Mouse (Mus musculus): ENCODE results near the gene Antxr2. TPM values are rescaled to one million over a fixed set of nuclear protein-coding genes. Genes with fewer than 3 reads are reported as not detected.

Gene Antxr2
- polyA plus RNA-seq (2015; fragmentation: Nextera tagmentation; extraction: Ambion mirVana): 25.6 and 26.6 TPM in 2 replicates

- peak within 1 kb of the TSS; percentile 88 for H3K27ac ChIP-seq (replicated peaks)
- H3K27me3 ChIP-seq: no peaks in the 10 kb centered on the region
- H3K4me1 ChIP-seq: peaks cover 5% of the 10 kb centered on the region; the same call in 1 of the 2 replicates
- 2% methylated on average over 57 of the region's 58 CpGs for WGBS
- no peaks in the 10 kb centered on the region for H3K9me3 ChIP-seq (replicated peaks)
- peak within 1 kb of the TSS; percentile 78 for H3K9ac ChIP-seq
- peak; percentile 77 for ATAC-seq (ENCODE audit: insufficient number of reproducible peaks, low FRiP score, low TSS enrichment, low read depth)
- peak within 1 kb of the TSS; percentile 75 for H3K4me2 ChIP-seq (replicated peaks)
- peaks cover 7% of the 10 kb centered on the region; the same call in 1 of the 2 replicates for H3K36me3 ChIP-seq
- peak within 1 kb of the TSS; percentile 69 for H3K4me3 ChIP-seq (replicated peaks)
These were observed at the start of gene Antxr2 for GRCm38 (mm10) chr5:98030902-98031641. Gene Antxr2 (minus strand): TSS chr5:98031043.

DNA sequence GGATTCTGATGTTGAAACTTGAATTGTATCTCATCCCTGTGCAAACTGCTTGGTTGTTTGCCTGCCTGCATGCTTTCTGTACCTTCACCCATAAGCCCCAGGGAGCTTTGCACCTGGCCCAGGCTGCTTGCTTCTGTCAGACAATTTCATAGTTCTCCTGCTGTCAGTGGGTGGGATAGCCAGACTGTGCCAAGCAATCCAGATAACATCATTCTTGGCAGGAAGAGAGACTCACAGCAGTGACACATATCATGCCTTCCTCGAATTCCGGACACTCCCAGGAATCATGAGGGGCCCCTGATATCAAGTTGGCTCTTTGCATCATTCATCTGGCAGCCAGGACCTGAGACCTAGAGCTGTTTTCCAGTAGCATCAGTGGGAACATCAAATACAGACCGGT, 45.8 kb upstream of the Antxr2 start:
- Histone ChIP-seq H3K9me3 (replicated peaks) (no peaks in the 10 kb centered on the region), H3K9ac (no peak overlapping the region), H3K4me3 (replicated peaks) (no peak overlapping the region), H3K36me3 (no peaks in the 10 kb centered on the region), H3K27ac (replicated peaks) (no peak overlapping the region), H3K27me3 (no peaks in the 10 kb centered on the region), H3K4me1 (no peaks in the 10 kb centered on the region), H3K4me2 (replicated peaks) (no peak overlapping the region)
- WGBS: 48% methylated on average over 3 of the region's 3 CpGs
- ATAC-seq (ENCODE audit: insufficient number of reproducible peaks, low FRiP score, low TSS enrichment, low read depth): no peak

DNA sequence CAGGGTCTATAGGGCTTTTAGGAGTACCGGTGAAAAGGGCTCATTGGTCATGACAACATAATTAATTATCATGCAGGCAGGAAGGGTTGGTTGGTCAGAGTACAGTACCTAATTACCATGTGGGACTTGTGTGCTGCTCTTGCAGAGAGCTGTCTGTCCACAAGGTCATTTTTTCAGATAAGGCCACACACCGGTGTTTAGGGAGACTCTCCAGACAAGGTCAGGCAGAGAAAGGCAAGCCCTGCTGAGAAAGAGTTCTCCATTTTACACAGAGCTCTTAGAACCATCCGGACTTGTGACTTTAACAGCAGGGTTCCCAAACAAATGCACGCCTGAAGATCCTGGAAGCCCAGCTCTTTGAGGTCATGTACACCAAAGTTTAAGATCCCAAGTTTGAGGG, 38.3 kb upstream of the Antxr2 start:
- no peaks in the 10 kb centered on the region for H3K9me3 ChIP-seq (replicated peaks)
- ATAC-seq (ENCODE audit: insufficient number of reproducible peaks, low FRiP score, low TSS enrichment, low read depth): no peak
- H3K4me1 ChIP-seq: no peaks in the 10 kb centered on the region
- H3K4me2 ChIP-seq (replicated peaks): no peak overlapping the region
- H3K9ac ChIP-seq: no peak overlapping the region
- H3K27ac ChIP-seq (replicated peaks): no peak overlapping the region
- H3K36me3 ChIP-seq: no peaks in the 10 kb centered on the region
- 84% methylated on average over 4 of the region's 4 CpGs for WGBS
- no peaks in the 10 kb centered on the region for H3K27me3 ChIP-seq
- no peak overlapping the region for H3K4me3 ChIP-seq (replicated peaks)

- Histone ChIP-seq H3K9ac (no peak overlapping the region), H3K4me2 (replicated peaks) (no peak overlapping the region), H3K27me3 (no peaks in the 10 kb centered on the region), H3K4me3 (replicated peaks) (no peak overlapping the region), H3K4me1 (no peaks in the 10 kb centered on the region), H3K36me3 (no peaks in the 10 kb centered on the region), H3K9me3 (replicated peaks) (no peaks in the 10 kb centered on the region), H3K27ac (replicated peaks) (no peak overlapping the region)
- 87% methylated on average over 6 of the region's 6 CpGs for WGBS
- no peak for ATAC-seq (ENCODE audit: insufficient number of reproducible peaks, low FRiP score, low TSS enrichment, low read depth)
These were observed 24.4 kb upstream of the Antxr2 start for GRCm38 (mm10) chr5:98055275-98055674.

DNA sequence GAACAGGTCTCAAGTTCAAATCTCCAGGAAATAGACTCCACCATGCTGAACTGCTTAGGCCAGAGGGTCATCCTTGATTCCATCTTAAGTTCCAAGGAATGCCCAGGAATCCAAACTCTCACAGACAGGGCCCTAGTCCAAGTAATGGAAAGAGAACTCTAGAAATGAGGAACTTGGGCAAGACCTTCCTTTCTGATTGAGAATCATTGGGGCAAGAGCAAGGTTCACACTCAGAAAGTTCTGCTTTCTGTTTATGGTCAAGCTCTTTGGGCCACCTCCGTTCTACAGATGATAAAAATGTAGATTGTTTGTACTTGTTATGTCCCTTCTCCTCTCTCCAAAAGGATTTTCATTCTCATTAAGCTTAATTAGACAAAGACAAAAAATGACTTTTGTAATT, 24.0 kb upstream of the Antxr2 start:
- H3K27ac ChIP-seq (replicated peaks): no peak overlapping the region
- no peak overlapping the region for H3K9ac ChIP-seq
- no peaks in the 10 kb centered on the region for H3K9me3 ChIP-seq (replicated peaks)
- no peaks in the 10 kb centered on the region for H3K4me1 ChIP-seq
- H3K4me2 ChIP-seq (replicated peaks): no peak overlapping the region
- WGBS: 90% methylated on average over 1 of the region's 1 CpGs
- no peaks in the 10 kb centered on the region for H3K27me3 ChIP-seq
- no peak overlapping the region for H3K4me3 ChIP-seq (replicated peaks)
- no peaks in the 10 kb centered on the region for H3K36me3 ChIP-seq
- ATAC-seq (ENCODE audit: insufficient number of reproducible peaks, low FRiP score, low TSS enrichment, low read depth): no peak

DNA sequence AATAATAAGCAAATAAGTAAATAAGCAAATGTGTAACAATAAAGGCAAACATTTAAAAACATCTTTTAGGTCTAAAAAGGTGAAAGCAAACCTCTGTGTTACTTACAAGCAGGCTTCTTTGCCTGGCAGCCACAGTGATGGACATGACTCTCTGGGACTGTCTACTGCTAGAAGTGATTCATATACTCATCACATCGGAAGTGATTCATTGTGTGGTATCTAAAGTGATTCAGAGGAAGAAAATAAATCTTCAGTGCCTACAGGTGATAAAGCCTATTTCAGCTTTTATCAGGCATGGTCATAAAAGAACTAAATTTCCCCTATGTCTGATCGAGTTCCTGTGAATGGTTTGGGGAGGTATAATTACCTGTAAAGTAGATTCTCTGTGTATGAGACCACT, 4.1 kb upstream of the Antxr2 start:
- 75% methylated on average over 2 of the region's 2 CpGs for whole genome bisulfite sequencing
- Histone ChIP-seq H3K9ac (no peak overlapping the region), H3K9me3 (replicated peaks) (no peaks in the 10 kb centered on the region), H3K4me2 (replicated peaks) (no peak overlapping the region), H3K4me3 (replicated peaks) (no peak overlapping the region), H3K36me3 (no peaks in the 10 kb centered on the region), H3K27ac (replicated peaks) (no peak overlapping the region), H3K4me1 (0 out of 2 replicates have a peak, but pooled peaks cover 5% of the 10 kb centered on the region), H3K27me3 (no peaks in the 10 kb centered on the region)
- ATAC-seq (ENCODE audit: insufficient number of reproducible peaks, low FRiP score, low TSS enrichment, low read depth): no peak

DNA sequence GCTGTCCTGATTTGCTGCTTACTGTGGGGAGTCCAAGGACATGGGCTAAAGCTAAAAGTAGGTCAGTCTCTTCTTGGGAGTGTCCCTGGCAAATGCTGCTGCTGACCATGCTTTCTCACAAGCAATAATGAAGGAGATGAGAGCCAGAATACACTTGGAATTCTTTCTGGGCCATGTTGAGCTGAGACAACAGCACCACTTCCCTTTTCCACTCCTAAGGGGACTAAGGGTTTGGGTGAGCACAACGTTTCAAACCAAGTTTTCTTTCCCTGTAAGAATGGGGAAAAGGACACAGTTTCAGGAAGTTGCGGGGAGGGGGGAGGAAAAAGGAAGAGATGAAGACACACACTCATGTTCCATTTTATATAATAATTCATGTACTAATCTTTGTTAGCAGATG, 3.4 kb upstream of the Antxr2 start:
- no peak for ATAC-seq (ENCODE audit: insufficient number of reproducible peaks, low FRiP score, low TSS enrichment, low read depth)
- 0 out of 2 replicates have a peak, but pooled peaks cover 5% of the 10 kb centered on the region for H3K4me1 ChIP-seq
- no peaks in the 10 kb centered on the region for H3K36me3 ChIP-seq
- no peak overlapping the region for H3K4me3 ChIP-seq (replicated peaks)
- no peak overlapping the region for H3K27ac ChIP-seq (replicated peaks)
- no peak overlapping the region for H3K9ac ChIP-seq
- 72% methylated on average over 2 of the region's 2 CpGs for WGBS
- no peak overlapping the region for H3K4me2 ChIP-seq (replicated peaks)
- no peaks in the 10 kb centered on the region for H3K9me3 ChIP-seq (replicated peaks)
- H3K27me3 ChIP-seq: no peaks in the 10 kb centered on the region

DNA sequence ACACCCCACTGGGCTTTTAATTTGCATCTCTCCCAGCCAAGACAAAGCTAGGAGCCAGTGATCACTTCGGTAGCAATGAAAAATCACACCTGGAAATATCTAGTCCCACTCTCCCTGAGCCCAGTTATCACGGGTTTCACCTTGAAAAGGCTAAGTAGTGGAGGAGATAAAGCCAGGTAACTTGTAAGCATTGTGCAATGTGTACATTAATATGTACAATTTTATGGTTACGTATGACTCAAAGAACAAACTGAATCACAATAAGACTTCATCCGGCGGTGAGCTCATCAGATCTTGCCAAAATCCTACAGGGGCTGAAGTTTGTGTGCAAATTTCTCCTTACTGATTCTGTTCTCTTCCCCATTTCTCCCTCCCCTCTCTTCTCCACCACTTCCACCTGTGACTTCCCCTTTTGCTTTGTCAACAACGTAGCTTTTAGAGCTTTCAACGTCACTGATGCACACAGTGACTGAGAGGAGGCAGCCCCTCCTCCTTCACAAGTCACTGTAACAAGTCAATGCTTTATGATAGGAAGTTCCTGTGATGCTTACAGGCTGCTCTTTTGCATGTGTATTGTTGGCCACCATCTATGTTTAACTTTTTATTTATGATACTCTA, 2.1 kb upstream of the Antxr2 start:
- Histone ChIP-seq H3K4me1 (peaks cover 5% of the 10 kb centered on the region; the same call in 1 of the 2 replicates), H3K27me3 (no peaks in the 10 kb centered on the region), H3K36me3 (no peaks in the 10 kb centered on the region), H3K9me3 (replicated peaks) (no peaks in the 10 kb centered on the region), H3K4me2 (replicated peaks) (no peak overlapping the region), H3K27ac (replicated peaks) (no peak overlapping the region), H3K9ac (no peak overlapping the region), H3K4me3 (replicated peaks) (no peak overlapping the region)
- 73% methylated on average over 7 of the region's 7 CpGs for whole genome bisulfite sequencing
- no peak for ATAC-seq (ENCODE audit: insufficient number of reproducible peaks, low FRiP score, low TSS enrichment, low read depth)

GRCm38 (mm10) chr5:98030091-98030901, 547 bp downstream of the Antxr2 start:
- Histone ChIP-seq H3K4me1 (peaks cover 5% of the 10 kb centered on the region; the same call in 1 of the 2 replicates), H3K27ac (replicated peaks) (peak overlapping the region; percentile 88), H3K36me3 (peaks cover 11% of the 10 kb centered on the region; the same call in 1 of the 2 replicates), H3K27me3 (no peaks in the 10 kb centered on the region), H3K4me3 (replicated peaks) (peak overlapping the region; percentile 69), H3K4me2 (replicated peaks) (peak overlapping the region; percentile 75), H3K9me3 (replicated peaks) (no peaks in the 10 kb centered on the region), H3K9ac (peak overlapping the region; percentile 78)
- peak; percentile 72 for ATAC-seq (ENCODE audit: insufficient number of reproducible peaks, low FRiP score, low TSS enrichment, low read depth)
- under 1% methylated on average over 36 of the region's 36 CpGs for WGBS

DNA sequence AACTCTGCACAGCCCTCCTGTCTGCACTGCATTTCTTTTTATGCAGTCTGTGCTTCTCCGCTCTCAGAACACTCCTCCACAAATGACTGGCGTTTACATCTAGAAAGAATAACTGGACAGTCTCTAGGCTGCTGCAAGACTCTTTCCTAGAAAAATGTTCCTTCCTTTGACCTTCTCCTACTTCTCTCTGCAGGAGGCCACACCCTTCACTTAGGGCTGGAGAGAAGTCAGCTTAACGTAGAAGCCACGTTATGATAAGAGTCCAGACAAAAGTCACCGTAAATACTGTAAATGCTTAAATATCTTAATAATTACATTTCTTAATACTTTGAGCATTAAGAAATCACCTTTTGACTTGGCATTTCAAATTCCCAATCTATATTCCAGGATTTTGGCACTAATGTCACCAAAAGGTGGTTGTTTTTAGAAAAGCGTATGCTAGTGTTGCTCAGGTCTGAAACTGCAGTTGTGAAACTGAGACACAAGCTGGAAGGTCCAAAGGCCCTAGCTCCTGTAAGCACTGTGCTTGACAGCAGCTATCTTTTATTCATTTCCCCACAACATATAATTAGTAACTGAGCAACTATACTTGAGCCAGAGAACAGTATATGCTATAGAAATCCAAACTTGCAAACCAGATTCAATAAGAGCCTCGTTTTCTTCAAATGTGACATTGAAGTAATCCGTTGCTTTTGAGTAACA, 3.0 kb downstream of the Antxr2 start:
- Histone ChIP-seq H3K4me2 (replicated peaks) (no peak overlapping the region), H3K9ac (no peak overlapping the region), H3K4me3 (replicated peaks) (peak overlapping the region; percentile 18; the same call in 1 of the 2 replicates), H3K36me3 (peaks cover 18% of the 10 kb centered on the region), H3K27me3 (no peaks in the 10 kb centered on the region), H3K4me1 (peaks cover 5% of the 10 kb centered on the region; the same call in 1 of the 2 replicates), H3K27ac (replicated peaks) (no peak overlapping the region), H3K9me3 (replicated peaks) (no peaks in the 10 kb centered on the region)
- 69% methylated on average over 8 of the region's 8 CpGs for WGBS
- ATAC-seq (ENCODE audit: insufficient number of reproducible peaks, low FRiP score, low TSS enrichment, low read depth): no peak

Data from embryonic facial prominence, embryonic 15.5 days (tissue).